Mouse (Mus musculus) layer of hippocampus, adult 18-20 months (tissue): ENCODE measurements around the gene Camk1g. TPM values are rescaled to one million over a fixed set of nuclear protein-coding genes. Genes with fewer than 3 reads are reported as not detected.

ENCODE experiments used
- DNase-seq, 2 experiments: peaks; one replicate each; pipeline ENCODE4 v3.0.0; 2022; ENCODE audit warnings: low spot score in 2 of 2
- long read RNA-seq: library from polyadenylated mRNA; stranded (forward); transcript quantifications from one replicate; pipeline ENCODE4 v2.0.0, GENCODE M21; 2021
- total RNA-seq, 2 experiments: library from RNA; stranded (reverse); gene quantifications; 2 replicates each; pipeline ENCODE4 v1.2.3; 2021

Gene Camk1g
- total RNA-seq = 10 to 100 TPM; 23.5 to 26.6 TPM
- long read RNA-seq, transcript Camk1g-201 (13 exons, 2,469 nt) = major isoform, 11 of 19 reads
- long read RNA-seq, partial matches to known transcripts = 6 of 19 reads
- long read RNA-seq, other reads (novel, unspliced or antisense) = 2 of 19 reads

DNA sequence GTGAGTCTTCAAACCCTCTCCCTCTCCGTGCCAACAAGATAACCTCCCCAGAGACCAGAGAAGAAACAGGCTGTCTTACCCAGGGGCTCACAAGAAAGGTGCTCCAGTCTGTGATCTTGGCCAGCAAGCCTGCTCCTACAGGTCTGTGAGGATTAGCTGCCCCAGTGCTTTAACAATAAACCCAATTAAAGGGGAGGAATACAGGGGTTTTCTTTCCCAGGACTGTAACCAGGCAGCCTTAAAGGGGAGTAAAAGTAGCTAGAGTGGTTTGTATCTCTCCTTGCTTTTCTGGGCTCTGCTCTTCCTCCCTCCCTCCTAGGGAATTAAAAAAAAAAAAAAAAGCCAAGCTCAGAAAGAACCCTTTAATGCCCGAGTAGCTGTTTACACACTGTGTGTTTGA is at the start of gene Camk1g:
Gene Camk1g (minus strand): TSS at position 203 of the 400 bp plus-strand sequence.
- DNase-seq = peak in 1 of 2 experiments; percentile 44

- DNase-seq = no peak
These were observed 49.1 kb upstream of the Camk1g start for GRCm38 (mm10) chr1:193419168-193419567.

GRCm38 (mm10) chr1:193418656-193419055 is 48.6 kb upstream of the Camk1g start:
- DNase-seq = no peak

- DNase-seq = no peak
These were observed 44.0 kb upstream of the Camk1g start for GRCm38 (mm10) chr1:193414067-193414466.

DNA sequence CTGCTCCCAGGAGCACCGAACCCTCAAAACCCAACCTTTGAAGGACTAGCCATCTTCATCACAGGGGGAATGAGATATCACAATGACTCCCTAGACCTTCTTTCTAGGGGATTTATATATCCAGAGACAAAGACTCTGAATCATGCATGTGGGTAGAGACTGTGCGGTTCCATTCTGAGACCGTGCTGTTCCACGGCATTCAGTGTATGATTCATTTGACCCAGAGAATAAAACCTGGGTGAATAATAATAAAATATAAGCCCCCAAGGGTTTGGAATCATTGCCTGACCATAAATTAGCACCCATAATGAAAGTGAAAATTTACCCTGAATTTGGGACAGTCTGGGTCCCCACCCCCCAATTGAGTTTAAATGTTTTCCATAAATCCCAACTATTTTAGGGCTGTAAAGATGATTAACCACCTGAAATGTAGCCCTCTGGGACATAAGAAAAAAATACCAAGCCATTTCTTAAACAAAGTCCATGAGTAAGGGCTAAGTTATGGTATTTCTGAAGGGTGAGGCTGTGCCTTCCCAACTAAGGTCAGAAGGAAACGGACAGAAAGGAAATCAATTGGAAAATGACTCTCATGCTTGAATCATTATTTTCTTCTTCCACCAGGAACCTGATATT is 43.4 kb upstream of the Camk1g start:
- DNase-seq = no peak

GRCm38 (mm10) chr1:193407487-193407886 is 37.4 kb upstream of the Camk1g start:
- no peak for DNase-seq

GRCm38 (mm10) chr1:193406059-193406642 is 36.1 kb upstream of the Camk1g start:
- DNase-seq = no peak

DNA sequence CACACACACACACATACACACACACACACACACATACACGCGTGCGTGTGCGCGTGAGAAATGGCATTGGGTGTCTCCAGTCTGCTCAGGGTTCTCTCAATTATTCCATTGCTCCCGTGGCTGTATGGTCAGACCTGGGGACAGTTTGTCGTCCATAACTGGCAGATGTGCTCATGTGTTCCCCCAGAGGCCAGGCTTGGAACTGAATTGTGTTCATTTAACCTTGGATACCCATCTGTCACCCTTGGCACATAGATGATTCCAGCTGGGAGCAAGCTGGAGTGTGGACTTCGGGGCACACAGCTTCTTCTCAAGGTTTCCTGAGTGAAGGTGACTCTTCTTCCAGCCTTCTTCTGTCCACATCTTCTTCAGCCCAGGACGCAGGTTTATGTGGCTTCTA is 31.6 kb upstream of the Camk1g start:
- no peak for DNase-seq

DNA sequence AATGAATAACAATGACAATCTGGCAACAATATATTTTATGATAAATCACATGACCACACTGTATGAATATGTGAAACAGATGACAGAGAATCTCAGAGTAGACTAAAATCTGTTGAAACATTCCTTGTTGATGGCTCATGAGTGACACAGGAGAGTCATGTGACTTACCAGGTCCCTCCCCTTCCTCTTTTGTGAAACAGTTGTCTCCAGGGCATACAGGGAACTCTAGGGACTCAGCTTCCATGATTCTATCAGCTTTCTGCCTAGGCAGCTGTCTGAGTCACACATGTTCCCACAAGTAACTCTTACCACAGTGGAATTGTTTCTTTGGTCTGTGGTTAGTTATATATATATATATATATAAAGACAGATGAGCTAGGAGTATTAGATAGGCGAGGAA is 30.2 kb upstream of the Camk1g start:
- DNase-seq = no peak

DNA sequence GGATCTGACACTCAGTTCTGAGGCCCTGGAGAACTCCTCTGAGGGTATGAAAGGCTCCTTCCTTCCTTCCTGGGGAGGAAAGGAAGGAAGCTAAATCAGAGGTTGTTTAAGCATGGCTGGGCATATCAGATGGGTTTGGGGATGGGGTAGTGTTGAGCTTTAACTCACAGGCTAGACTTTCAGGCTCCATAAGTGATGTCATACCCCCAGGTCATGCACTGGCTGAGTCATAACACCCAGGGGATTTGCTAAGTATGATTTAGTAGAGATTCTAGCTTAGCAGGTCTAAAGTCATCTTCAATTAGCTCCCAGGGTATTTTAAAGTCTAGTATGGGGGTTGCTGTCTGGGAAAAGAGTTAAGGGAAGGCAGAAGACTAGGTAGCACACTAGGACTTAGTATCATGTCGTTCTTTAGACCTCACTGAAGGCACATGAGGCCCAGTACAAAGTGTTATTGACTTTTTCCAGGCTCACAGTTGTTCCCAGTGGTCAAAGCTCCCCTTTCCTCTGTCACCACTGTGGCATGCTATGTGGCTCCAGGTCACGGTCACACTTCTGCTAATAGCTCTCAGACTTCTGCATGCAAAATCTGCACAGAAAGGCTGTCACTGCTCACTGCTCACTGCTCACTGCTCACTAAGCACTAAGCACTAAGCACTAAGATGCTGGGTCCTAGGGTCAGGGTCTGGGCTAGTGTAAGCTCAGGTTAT is 28.8 kb upstream of the Camk1g start:
- DNase-seq = no peak

- no peak for DNase-seq
These were observed 27.0 kb upstream of the Camk1g start for GRCm38 (mm10) chr1:193397109-193397508.

DNA sequence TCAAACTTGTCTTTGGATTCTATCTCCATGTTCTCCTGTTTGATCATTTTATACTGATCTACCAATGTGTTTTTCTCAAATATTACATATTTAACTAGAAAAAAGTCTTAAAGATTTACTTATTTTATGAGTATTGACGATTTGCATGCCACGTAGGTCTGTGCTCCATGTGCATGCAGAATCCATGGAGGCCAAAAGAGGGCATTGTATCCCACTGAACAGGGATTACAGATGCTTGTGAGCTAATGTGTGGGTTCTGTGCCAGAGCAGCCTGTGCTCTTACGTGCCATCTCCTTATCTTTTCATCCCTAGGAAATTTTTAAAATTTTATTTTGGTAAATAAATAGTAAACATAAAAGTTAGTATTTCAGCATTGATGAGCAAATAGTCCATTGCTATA is 22.2 kb upstream of the Camk1g start:
- DNase-seq = no peak

DNA sequence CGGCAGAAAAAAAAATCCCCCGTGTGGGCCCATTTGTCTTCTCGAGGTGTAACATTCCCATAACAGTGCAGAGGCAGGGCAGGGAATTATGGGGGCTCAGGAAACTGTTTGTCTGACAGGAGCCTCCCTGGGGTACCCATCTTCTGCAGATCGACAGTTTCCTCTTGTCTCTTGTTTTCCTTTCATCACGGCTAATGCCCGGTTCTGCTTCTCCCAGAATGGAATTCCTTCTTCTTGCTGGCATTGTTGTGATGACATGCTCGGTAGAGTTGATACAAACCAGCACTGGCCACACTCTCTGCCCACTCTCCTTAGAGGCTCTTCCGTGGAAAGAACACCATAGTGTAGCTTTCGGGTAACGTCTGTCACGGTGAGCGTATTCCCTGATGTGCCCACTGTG is 19.9 kb upstream of the Camk1g start:
- DNase-seq = no peak

DNA sequence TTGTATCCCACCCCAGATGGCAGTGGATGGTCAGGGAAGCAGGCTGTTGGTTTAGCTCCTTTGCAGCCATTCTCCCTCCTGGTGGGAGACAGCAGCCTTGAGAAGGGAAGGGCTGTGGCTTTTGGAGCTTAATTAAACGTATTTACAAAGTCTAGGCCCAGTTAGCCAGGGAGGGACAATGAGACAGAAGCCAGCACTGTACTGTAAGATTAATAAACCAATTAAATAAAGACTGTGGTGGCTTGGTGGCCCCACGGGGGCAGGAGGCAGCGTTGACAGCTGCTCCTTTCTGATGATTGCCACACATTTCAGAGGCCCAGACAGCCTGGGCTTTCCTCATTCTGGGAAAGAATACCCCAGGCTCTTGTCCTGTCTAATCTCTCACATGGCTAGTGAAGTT is 19.4 kb upstream of the Camk1g start:
- DNase-seq = no peak

- no peak for DNase-seq
These were observed 17.1 kb upstream of the Camk1g start for GRCm38 (mm10) chr1:193387241-193387640.

DNA sequence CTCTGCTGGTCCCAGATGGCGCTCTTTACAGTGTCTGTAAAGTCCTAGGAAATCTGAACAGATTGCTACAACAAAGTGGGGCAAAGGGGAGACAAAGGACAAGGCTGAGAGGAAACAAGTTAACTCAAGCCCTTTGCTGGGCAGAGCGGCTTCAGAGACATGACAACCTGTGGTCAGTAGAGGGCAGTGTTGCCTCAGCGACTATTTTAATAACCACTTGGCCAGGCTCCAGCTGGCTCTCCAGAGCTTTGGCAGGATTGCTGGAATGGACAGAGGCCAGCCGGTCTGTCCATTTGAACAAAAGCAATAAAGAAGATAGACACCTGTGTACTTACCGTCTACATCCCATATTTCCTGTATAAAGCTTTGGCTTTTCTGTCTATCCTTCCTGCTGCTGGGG is 16.0 kb upstream of the Camk1g start:
- peak; percentile 67 to 87 for DNase-seq

DNA sequence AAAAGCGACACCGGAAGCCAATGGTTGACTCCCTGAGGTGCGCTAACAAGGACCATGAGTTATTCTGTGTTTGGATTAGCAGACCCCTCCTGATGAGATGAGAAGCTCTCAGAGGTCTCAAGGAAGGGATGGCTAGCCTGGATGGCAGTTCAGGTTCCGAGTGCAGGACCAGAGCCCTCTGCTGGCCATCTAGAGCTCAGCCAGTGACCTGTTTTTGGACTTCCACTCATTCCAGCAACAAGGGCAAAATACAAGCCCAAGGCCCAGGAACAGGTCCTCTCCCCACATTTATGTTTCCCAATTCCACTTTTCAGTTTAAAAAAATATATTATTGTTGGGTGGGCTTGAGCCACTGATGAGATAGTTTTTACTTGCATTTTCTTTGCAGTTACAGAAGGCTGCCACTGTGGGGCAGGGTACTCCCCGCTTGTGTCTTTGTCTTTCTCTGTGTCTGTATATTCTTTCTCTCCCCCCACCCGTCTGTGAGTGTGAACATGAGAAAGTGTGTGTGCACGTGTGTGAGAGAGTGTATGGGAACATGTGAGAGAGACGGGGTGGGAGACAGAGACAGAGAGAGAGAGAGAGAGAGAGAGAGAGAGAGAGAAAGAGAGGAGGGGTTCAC is 12.9 kb upstream of the Camk1g start:
- DNase-seq = peak in 1 of 2 experiments; percentile 64

- no peak for DNase-seq
These were observed 12.3 kb upstream of the Camk1g start for GRCm38 (mm10) chr1:193382435-193382834.

- no peak for DNase-seq
These were observed 11.7 kb upstream of the Camk1g start for GRCm38 (mm10) chr1:193381597-193382404.

DNA sequence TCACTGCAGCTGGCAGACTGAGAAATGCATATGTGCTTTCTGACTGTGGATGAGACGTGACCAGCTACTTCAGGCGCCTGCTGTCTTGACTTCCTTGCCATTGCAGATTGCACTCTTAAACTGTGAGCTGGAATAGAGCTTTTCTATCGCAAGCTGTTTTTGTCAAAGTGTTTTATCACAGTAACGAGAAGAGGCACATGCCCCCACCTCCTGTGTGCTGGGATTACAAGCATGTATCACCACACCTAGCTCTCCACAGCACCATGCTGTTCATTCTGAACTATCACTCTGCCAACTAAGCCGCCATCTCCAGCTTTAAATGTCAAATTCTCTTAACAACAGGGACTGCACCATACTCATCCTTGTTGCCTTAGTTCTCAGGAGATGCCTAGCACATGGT is 10.8 kb upstream of the Camk1g start:
- DNase-seq = no peak

DNA sequence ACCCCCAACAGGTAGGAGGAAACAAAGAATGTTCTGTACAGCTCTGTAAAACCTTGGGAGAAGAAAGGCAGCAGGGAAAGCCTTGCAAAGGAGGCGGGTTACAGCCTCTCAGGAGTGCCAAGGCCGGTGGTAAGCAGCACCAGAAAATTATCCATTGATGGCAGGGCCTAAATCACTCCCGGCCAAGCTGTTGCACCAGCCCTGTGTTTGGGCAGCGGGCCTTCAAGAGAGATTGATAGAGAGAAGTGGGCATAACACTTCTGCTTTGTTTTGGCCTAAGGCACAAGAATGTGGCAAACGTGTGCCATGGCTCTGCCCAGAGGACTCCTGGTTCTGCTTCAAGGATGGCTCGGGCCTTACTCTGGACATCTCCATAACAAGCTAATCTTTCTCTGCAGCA is 9.5 kb upstream of the Camk1g start:
- no peak for DNase-seq
